Mouse (Mus musculus) CD8-positive naive resting alpha-beta T cell, adult 2 months (primary cell): ENCODE measurements at regions not wholly inside any gene's neighbourhood (a gene's known extent, or its start where the extent isn't known, plus 50 kb on each side); places are given as distances from the start of the nearest gene placed in this dataset.
A peak's percentile ranks its signal among the peaks of the same experiment; 100 is the strongest.
"Not testable (repeated sequence)": the region's sequence is repeated elsewhere in the genome, so short reads cannot be mapped to it uniquely, and the experiment has no call there.

Experiments used
- DNase-seq, 2 experiments: peaks; one replicate each; pipeline ENCODE4 v3.0.0; 2022; ENCODE audit warnings: low read depth in 2 of 2, low spot score in 2 of 2

DNA sequence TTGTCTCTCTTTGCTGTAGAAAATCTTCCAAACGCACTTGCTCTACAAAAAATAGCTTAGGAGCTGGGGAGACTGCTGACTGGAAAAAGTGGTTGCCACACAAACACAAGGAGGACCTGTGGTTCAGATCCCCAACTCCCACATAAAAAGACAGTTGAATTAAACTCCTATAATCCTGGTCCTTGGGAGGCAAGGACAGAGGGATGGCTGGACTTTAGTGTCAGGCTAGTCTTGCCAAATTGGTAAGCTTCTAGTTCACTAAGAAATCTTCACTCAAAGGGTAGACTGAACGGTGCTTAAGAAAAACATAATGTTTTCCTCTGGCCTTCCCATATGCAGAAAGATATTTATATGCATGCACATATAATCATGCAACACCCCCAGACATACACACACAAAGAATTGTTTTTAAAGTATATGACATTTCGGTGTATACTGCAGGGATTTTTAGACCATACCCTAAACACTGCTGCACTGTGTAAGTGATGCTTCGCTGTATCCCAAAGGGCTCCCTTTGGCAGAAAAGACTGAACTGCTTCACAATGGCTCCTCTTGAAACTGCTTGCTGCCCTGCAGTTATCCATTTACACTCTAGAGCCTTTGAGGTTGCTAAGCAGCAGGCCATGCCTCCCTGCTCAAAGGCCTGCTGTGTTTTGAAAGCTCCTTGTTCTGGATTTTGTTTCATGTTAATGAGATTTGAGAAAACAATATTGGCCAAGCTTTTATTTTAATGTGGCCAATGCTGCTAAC is 1299.3 kb downstream of the Zfp704 start:
- DNase-seq: no peak

DNA sequence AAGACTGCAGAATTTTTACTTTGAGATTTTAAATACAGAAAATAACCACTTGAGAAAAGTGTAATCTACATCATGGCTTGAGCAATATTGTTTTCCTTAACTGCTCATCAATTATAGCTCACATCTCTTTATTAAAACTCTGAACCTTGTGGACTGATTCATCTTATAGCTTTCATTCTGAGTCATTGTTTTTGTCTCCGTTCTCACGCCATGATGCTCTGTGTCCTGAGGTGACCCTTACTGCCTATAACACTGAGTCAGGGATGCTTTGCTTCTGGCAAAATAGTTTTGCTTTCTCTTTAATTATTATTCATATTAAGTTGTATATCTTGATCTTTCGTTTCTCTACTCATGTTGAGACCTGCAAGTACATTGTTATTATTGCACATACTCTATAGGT is 1302.6 kb downstream of the Zfp704 start:
- DNase-seq: no peak

DNA sequence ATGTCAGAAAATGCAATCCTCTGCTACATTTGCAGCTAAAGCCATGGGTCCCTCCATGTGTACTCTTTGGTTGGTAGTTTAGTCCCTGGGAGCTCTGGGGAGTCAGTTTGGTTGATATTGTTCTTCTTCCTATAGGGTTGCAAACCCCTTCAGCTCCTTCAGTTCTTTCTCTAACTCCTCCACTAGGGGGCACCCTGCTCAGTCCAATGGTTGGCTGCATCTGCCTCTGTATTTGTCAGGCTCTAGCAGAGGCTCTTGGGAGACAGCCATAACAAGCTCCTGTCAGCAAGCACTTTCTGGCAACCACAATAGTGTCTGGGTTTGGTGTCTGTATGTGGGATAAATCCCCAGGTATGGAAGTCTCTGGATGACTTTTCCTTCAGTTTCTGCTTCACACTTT is 1305.1 kb downstream of the Zfp704 start:
- DNase-seq: no peak

DNA sequence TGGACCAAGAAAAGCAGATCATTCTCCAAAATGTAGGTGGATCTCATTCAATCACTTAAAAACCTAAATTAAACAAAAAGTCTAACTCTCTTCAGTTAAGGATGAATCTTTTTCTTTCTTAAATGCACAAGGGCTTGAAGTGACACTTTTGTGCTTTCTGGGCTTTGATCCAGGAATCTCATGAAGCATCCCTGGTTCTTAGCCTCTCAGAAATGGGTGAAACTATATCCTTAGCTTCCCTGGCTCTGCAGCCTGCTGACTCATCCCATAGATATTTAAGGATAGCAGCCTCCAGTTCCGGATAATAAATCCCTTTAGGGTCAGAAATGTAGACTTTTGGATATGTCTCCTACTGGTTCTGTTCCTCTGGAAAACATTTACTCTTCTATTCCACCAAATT is 1316.8 kb downstream of the Zfp704 start:
- DNase-seq: no peak

DNA sequence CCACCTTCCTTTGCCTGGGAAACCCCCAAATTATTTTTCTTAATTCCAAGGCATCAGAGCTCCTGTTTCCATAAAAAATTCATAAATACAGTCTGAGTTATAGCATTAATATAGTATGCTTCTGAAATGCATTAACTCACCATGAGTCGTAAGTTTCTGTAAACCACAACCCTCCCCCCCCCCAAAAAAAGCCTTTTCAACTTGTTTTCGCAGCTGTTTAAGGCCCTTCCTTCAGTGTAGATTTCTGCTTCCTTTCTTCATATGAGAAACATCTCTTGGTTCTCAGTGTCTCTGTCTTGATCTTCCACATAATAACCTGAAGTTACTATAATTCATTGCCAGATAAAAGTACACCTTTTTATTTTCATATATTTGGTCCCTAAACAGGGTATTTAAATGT is 1320.3 kb downstream of the Zfp704 start:
- no peak for DNase-seq

DNA sequence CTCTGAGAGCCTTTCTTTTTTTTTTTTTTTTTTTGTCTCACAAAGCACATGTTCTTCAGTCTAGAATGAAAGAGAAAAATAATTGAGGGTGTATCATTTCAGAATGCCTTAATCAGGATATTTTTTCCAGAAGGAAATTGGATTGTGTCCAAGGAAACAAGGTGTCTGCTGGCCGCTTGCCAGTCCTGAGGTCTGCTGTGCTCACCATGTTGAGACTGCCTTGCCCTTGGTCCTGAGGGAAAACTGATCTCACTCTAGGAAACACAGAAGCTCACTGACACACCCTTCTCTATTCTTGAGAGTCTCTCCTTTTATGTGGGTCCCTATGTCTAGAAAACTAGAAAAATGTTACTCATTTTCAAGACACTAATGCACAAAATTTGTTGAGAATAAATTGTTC is 1321.4 kb downstream of the Zfp704 start:
- DNase-seq: no peak

DNA sequence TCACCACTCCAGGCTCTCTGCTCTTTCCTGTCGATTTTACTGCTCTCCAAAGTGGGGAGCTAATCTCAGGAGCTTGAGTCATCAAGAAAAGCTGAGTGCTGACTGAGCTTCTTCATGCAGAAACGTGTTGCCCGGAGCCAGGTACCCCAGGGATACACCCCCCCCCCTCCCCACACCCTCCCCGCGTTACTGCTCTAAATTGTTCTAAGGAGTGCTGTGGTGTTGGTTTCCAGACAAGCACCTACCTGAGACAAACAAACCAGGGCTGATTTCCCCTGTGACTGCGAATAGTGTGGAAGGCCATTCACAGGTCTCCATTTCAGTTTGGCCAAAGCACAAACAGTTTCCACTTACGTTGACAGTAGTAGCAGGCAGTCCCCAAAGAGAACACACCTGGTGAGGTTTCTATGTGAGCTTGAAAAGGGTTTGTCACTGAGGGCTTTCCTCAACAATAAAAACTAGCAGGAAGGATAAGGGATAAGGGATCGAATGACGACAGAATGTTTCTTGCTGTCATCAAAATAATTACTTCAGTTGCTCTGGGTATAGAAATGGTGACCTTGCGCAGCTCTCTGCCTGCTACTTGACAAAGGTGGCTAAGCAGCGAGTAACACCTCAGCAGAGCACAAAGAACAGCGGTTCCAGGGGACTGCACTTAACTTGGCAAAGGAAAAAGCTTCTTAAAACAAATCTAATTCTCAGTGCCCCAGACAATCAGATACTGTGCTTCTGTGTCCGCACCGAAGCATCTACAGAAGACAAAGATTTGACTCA is 1325.0 kb downstream of the Zfp704 start:
- no peak for DNase-seq

DNA sequence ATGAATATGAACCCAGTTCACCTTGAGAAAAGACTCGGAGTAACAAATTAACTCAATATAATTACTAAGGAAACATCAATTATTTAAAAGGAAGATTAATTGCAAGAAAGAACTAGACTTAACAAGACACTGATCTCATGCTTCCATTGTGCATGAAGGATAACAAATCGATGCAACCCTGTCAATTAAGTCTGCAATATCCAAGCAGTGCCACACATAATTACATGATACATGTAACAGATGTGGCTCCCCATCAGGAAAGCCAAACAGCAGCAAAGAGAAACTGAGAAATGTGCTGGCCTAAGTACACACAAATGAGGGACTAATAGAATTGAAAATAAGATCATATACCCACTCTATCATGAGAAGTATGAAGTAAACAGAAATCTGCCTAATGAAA is 1327.5 kb downstream of the Zfp704 start:
- no peak for DNase-seq

DNA sequence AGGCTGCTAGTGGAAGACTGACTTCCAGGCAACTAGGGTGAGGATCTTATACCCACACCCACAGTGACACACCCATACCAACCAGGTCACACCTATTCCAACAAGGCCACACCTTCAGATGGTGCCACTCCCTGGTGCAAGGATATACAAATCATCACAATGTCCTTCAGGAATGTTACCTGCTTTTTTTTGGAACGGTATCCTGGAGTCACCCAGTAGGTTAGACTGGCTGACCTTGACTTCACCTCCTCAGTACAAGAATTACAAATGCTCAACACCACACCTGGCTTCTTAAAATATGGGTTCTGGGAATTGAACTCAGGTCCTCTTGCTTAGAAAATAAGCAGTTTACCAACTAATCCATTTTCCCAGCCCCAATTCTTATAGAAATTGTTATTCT is 1333.2 kb downstream of the Zfp704 start:
- no peak for DNase-seq

DNA sequence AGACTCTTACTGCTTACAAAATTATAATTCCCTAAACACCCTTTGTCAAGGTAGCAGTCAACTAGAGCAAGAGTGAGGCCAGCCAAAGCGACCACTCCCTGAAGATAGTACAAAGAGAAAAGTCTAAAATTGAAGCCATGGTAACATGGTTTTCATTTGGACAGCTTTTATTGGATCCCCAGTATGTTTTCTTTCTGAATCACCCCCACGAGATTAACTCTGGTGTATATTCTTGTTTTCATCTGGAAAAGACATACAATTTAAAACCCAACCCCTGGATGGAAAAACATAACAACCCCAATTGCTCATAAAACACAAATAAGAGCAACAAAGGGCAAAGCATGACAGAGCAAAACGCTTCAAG is 1339.0 kb downstream of the Zfp704 start:
- no peak for DNase-seq

DNA sequence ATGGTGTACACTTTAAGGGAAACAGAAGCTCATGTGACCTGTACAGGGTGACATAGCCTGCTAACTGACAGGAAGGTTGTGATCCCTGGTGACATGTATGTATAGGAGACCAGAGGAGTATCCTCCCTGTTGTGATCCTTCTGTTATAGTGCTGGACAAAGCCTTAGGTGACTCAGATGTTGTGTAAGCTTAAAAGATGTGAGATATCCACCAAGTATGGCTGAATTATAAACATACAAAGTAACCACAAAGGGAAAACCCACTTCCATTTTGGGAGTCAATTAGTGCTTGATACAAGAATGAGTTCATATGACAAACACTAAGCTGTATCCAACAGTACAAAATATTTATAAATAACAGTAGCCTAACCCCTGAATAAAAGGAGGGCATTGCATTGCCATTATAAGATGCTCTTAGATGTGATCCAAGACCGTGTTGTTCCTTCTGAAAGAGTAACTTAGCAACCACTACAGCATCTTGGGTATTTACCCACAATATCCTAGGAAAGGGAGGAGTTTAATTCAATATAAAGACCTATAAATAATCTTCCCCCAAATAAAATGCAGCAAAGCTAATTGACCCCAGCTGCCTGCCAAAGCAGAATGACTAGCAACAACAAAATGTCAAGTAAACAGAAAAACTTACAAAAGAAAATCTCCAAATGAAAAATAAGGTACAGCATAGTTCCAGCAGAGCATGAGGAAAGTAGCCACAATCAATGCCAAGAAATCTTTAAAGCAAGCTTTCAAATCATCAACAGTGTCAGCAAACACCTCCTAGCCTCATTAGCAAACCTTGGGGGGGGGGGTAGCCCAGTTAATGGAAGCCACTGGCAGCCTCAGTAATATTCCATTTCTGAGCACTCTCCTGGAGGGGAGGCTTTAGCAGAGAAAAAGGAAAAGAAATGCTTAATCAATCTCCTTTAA is 1339.6 kb downstream of the Zfp704 start:
- no peak for DNase-seq

DNA sequence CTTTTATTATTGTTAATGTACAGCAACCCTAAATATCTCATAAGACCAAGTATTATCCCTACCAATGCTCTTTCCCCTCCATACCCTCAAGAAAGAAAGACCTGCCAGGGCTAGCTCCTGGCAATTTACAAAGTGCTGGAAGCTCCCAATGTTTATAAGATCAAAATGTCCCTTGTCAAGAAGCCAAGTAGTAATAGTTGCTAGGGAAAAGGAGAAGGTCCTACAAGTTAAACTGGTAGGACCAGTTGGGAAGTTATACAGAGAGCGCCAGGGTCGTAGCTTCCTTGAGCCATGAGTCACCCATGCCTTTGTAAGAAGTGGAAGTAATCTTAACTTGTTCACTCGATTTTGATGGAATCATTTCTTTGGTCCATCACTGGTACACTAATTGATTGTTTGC is 1344.1 kb downstream of the Zfp704 start:
- no peak for DNase-seq

DNA sequence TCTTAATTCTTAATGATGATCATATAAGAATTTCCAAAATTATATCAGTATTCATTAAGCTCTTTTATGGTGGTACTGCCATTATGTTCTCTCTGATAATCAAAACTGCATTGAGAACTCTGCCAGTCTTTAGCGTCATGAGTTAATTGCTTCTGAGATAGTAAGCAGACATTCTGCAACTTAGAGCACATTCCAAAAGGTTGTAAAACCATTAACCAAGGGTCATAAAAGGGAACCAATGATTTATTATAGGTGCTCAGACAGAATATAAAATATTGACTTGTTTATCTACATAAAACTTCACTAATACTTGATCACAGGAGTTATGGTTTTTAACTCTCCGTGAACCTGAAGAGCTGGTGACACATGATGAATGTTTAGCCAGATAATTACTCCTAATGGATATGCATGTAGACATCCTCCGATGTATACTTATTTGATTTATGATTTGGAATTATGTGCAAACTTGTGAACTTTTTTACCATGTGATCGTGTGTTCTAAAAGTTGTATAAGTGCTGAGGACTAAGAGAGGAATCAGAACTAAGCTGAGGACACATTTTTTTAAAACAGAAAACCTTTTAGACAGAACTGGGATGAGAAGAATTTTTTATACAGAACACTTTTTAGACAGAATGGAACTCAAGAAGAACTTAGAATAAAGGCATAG is 1345.4 kb downstream of the Zfp704 start:
- no peak for DNase-seq

DNA sequence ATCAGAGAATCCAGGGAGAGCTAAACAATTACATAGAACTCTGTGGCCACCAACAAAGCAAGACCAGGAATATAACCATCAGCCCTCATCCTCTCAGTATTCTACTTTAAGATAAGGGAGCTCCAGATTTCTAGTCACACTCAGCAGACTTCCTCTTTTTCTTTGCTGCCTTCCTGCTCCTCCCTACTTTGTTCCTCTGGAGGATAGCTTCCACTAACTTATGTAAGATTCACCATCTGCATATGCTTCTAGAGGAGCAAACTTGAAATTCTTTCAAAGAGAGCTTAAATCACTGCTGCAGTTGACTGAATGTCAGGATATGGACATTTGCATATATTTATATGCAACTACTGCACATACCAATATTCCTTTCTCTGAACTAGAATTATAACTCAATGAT is 1352.6 kb downstream of the Zfp704 start:
- DNase-seq: no peak

DNA sequence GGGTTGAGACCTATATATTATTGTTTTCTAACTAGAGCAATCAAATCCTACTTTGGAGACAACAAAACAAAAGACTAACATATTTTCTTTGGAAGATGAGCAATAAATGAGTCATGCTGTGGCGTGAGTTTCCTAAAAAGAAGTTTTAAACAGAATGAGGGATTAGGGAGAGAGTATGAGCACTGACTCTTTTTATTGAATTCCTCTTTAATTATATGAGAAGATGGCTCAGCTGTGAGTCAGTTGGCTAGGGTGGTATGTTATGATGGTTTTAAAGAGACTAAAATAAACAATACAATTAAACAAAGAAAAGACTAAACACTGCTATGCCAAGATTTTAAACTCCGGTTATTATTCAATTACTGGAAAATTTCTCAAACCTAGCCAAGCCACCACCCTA is 1357.6 kb downstream of the Zfp704 start:
- no peak for DNase-seq

DNA sequence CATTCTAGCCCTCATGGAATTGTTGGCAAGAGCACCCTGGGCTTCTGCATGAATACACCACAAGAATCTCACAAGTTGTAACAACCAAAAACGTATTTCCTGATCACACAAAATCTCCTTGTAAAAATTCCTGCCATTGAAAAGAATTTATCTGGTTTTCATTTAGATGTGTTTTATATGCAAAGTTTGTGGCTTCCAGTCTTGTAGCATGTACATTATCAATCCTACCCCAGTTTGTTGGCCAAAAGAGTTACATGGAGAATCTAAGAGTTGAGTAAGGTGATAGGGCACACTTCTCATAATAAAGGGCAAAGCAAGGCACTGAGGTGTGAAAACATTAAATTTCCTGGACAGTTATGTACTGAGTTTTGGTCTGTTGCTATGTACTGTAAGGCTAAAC is 1361.0 kb downstream of the Zfp704 start:
- no peak for DNase-seq

DNA sequence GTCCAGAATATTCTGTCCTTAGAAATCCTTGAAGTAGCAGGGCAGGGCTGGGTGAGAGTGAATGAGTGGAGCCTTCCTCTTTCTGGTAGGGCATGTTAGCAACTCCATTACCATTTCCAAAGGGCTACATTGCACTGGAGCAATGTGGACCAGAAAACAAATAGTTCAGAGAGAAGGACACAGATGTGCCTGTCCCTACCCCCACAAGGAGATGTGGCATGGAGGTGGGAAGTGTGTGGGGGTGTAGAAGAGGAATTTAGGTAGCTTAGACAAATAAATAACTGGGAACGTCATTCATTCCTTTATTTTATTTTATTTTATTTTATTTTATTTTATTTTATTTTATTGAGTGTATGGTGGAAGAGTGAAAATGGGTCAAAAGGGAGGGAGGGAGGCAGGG is 1364.1 kb downstream of the Zfp704 start:
- peak; percentile 35 to 55 for DNase-seq

DNA sequence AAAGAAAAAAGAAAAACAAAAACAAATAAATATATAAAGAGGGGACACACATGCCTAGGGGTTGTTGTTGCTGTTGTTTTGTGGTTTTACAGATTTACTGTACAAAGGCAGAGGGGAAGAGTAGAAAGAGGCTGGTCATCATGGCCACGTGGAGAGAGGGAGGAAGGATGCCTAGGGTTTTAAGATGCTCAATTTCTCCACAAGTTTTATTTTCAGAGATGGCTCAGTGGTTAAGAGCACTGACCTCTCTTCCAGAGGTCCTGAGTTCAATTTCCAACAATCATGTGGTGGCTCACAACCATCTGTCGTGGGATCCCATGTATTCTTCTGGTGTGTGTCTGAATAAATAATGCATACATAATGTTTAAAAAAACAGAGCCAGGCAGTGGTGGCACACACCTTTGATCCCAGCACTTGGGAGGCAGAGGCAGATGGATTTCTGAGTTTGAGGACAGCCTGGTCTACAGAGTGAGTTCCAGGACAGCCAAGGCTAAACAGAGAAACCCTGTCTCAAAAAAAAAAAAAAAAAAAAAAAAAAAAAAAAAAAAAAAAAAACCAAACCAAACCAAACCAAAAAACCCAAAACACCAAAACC is 1364.6 kb downstream of the Zfp704 start:
- peak; percentile 28 to 44 for DNase-seq

DNA sequence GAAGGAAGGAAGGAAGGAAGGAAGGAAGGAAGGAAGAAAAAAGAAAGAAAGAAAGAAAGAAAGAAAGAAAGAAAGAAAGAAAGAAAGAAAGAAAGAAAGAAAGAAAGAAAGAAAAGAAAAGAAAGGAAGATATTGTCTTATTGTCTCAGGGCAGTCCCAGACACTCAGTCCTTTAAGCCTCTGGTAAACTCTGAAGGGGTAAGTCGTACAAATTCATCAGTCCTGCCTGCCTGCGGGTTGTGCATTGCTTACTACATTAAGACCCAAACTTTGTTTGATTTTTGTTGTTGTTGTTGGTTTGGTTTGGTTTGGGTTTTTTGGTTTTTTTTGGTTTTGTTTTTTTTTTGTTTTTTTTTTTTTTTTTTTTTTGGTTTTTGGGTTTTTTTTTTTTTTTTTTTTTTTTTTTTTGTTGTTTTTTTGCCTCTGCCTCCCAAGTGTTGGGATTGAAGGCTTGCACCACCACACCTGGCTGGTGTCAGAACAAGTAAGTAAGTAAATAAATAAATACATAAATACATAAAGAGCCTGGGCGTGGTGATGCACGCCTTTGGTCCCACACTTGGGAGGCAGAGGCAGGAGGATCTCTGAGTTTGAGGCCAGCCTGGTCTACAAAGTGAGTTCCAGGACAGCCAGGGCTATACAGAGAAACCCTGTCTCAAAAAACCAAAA is 1365.2 kb downstream of the Zfp704 start:
- DNase-seq: not testable (repeated sequence)
